Mouse (Mus musculus) thymus, postnatal 4 days (tissue): ENCODE measurements at regions not wholly inside any gene's neighbourhood (a gene's known extent, or its start where the extent isn't known, plus 50 kb on each side); places are given as distances from the start of the nearest gene placed in this dataset.
"Not testable (repeated sequence)": the region's sequence is repeated elsewhere in the genome, so short reads cannot be mapped to it uniquely, and the experiment has no call there.

ENCODE experiments used
- DNase-seq: peaks from one replicate; pipeline ENCODE4 v3.0.0; 2021

DNA sequence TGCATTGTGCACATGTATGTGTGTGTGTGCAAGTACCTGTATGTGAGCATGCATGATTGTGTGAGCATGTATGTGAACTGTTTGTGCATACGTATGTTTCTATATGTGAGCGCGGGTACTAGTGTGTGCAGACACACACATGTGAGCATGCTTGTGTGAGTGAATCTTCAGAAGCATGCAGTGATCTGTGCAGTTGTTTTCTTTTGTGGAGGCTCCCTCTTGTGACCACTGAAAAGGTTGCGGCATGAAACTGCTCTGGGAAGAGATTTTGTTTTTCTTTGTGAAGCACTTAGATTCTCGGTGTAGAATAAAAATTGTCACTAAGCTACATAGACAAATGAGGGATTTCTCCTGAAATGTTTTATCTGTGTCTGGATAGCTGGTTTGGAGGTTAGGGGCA, 189.2 kb upstream of the Rapgef5 start:
- DNase-seq = not testable (repeated sequence)

DNA sequence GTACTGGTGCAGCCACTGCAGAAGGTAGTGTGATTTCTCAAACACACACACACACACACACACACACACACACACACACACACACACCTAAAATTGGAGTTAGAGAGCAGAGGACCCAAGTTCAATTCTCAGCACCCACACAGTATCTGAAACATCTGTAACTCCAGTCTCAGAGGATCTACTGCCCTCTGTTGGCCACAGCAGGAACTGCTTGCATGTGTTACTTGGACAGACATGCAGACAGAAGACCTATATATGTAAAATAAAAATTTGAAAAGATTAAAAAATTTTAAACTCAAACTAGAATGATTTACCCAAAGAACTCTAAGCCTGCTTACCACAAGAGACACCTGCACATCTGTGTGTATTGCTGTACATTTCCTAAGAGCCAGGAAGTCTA, 185.9 kb upstream of the Rapgef5 start:
- DNase-seq = peak; percentile 27

DNA sequence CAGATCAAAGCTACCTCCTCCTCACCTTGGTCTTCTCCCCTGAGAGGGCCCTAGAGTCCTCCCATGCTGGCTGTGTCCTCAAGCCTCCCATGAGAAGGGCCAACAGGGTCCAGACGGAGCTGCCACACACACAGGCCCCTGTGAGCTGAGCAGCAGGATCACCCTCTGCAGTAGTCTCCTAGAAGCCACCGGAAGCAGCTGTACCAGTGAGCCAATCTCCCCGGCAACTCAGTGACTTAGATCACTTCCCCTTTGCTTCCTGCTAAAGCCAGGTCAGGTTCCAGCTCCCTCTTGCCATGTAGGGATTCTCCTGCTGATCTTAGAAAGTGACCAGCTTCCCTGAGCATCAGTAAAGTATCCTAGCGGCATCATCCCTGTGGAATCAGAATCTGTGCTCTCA, 179.4 kb upstream of the Rapgef5 start:
- DNase-seq = peak; percentile 31

DNA sequence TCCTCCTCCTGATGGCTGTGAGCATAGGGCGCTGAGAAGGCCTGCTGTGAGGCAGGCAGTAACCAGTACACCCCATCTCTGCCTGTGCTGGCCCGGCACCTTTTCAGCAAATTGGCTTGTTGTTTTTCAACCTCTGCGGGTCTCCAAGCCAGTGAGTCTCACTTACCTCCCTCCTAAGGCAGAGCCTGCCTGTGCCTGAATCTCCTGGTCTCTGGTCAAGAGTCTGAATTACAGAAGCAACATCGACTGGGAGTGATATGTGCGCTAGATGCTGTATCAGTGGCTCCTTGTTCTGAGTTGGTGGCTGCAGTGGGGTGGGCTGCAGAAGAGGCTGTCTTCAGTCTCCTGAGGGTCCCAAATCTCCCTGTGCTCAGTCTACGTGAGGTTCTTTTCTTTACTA, 174.0 kb upstream of the Rapgef5 start:
- DNase-seq = no peak

DNA sequence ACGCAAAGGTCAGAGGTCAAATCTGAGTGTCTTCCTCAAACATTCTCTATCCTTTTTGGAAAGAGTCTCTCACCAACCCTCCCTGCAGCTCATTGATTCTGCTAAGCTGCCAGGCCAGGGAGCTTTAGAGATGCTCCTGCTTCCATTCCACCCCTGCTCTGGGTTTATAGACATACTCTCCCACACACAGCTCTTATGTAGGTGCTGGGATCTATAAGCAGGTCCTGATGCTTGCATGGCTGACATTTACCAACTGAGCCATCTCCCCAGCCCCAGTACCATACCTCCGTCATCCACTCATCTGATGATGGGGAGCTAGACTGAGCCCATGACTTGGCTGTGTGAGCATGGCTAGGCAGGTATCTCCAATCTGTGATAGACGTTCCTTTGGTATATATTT, 173.2 kb upstream of the Rapgef5 start:
- DNase-seq = no peak

DNA sequence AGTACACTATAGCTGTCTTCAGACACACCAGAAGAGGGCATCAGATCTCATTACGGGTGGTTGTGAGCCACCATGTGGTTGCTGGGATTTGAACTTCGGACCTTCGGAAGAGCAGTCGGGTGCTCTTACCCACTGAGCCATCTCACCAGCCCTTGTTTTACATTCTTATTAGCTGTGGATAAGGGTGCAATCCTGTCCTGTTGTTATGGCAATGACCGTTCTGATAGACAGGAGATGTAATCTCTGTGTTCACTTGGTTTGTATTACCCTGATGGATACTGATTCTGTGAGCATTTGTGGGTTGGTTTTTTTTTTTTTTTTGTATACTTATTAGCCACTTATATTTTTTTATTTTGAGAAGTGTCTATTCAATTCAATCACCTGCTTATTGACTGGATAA, 172.7 kb upstream of the Rapgef5 start:
- DNase-seq = not testable (repeated sequence)

DNA sequence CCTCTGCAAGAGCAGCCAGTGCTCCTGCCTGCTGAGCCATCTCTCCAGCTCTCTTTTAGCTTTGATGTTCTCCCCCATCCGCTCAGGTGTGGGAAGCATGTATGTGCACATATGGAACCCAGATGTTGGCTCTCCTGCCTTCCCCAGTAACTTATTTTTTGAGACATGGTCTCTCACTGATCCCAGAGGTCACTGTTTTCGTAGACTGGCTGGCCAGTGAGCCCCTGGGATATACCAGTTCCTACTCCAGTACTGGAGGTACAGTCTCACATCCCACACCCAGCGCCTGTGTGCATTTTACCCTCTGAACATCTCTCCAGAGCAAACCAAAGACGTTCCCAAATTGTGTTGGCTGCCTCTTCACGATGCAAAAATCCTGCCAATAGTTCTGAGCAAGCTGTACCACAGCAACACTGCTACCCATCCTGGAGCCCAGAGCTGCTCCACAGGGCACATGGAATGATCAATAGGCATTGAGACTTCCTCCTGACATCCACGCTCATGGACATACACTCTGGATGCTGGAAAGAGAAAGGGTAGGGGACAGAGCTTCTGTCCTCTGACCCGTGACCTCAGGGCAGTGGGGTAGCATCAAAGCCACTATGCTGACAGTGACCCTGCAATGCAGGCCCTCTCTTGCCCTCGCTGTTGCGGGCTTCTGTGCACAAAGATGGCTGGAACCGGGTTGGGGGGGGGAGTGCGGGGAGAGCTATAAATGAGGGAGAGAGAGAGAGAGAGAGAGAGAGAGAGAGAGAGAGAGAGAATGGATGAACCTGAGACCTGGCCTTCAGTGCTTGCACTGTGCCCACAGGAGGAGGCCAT, 171.8 kb upstream of the Rapgef5 start:
- DNase-seq = no peak

DNA sequence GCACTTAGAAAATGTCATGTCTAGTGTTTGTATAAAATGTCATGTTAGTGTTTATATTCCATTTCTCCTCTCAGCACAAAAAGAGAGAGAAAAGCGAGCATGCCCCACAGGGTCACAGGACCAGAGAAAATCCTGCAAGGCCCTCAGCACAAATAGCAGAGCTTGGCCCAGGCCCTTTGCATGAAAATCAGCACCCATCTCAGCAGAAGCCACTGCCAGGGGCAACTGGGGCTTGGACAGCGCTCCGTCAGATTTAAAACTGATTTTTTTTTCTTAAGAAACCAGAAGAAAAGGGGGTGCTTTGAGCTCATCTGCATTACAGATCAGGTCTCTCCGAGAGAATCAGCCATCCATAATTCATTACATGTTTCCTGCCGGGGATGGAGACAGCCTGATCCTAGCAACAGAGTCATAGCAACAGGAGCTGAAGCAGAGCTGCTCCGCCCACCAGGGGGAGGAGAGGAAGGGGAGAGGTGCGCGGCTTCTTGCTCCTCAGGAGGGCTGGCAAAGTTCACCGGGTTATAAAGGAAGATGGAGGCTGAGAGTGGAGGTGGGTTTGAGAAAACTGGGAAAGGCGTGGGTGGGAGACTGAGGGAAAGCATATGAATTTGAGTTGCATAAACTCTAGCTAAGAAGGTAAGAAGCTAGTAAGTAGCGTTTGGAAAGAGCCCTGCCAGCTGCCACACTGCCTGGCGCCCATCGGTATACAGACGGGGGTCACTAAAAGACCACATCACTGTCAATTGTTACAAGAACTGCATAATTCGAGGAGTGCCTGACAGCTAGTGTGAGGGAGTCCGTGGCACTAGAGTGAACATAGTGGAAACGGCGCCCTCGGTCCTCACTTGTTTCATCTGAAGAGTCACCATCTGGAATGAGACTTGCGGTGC, 170.9 kb upstream of the Rapgef5 start:
- peak; percentile 30 for DNase-seq

DNA sequence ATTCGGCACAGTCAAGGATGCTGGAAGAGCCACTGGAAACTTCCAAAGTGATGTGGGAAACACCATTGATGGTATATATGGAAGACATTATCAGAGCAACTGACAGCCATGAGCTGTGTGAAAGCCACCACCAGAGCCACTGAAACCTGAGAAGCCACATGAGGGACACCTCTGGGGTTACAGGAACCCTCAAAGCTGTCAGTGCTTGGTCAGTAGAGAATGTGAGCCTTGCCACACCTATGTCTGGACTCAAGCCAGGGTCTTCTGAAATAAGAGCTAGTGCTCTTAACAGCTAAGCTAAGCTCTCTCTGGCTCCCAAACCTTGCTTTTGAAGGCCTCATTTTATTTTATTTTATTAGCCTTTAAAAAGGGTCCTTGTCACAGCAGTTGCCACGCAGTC, 170.2 kb upstream of the Rapgef5 start:
- DNase-seq = no peak

DNA sequence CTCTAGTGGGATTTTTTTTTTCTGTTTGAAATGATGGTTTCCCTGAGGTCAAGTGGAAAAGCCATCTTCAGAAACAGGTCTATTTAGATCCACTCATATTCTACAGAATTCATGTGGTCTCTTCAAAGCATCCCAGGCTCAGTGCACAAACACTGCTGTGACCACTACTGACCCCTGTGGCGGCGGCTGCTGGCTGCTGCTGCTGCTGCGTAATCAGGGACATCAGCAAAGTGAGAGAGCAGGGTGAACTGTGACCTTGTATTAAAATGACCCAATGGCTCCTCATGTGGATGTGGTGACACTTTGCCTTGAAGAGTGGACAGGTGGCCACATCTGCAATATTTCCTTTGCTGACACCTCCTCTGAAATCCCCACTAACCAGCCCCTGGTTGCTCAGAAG, 169.1 kb upstream of the Rapgef5 start:
- DNase-seq = no peak

DNA sequence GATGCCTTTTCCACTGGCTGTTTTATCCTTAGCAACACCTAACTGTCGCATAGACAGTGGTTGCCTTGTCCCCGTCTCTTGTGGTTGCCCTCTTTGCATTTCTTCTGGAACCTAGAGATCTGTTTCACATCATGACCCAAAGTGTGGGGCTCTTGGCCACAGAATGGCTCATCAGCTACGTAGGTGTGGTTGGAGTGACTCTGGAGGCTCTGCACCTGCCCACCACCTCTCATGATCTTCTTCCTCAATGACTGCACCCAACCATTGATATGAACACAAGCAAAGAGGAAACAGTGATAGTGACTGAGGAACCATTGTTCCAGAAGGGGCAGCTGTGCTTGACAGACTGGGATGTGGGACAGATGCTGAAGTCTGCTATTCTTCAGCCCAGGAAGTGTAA, 167.8 kb upstream of the Rapgef5 start:
- DNase-seq = no peak

DNA sequence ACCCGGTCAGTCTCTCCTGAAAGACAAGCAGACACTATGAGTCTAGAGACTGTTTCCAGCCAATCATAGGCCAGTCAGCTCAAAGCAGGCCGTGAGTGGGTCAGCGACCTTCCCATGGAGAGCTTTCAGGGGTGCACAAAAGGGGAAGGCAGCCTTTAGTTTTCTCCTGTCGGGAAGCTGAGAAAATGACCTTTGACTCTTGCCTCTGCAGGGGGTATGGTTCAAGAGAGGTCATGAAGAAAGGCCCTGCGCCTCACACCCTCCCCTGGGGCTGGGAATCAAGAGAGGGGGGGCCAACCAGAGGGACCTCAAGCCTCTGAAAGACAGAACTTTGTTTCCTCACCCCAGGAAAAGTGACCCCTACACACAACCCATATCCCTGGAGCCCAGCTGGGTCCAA, 164.4 kb upstream of the Rapgef5 start:
- DNase-seq = no peak

DNA sequence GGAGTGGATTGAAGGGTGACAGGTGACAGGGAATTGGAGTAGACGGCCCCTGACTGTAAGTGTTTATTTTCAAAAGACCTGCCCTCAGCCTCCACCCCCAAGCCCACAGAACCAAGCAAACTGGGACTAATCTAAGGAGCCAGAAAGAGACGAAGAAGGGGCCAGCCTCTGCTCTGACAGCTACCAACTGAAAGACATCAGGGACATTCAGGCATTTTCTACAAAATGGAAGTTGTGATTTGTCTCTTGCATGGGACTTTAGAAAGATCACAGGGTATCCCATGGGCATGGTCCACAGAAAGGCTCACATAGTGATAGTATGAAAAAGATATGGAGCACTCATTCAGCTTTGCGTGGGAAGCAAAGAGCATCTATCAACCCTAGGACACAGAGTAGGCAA, 163.8 kb upstream of the Rapgef5 start:
- no peak for DNase-seq

DNA sequence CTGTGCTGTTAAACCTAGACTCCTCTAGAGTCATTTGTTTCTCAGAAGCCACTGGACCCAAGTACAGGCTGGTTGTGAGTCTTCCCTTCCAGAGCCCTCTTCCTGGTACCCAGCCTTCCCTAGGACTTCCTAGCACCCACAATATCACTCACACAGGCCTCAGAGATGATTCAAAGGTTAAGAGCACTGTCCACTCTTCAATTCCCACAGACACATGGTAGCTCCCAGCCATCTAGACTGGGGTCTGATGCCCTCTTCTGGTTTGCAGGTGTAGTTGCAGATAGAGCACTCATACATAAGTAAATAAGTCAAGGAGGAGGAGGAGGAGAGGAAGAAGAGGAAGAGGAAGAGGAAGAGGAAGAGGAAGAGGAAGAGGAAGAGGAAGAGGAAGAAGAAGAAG, 163.3 kb upstream of the Rapgef5 start:
- DNase-seq = no peak

DNA sequence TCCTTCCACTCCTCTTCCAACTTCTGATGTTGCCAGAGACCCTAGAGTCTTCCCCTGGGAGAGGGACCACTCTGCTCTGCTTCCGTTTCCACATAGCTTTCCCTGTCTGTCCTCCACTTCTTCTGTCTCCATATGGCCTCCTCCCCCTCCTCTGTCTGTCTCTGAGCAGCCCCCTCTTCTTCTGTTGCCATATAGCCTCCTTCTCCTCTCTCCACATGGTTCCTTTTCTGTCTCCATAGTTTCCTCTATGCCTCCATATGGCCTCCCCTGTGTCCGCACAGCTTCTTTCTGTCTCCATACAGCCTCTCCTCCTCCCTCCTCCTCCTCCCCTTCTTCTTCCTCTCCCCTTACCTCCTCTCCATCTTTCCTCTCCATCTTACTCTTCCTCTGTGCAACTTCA, 158.5 kb upstream of the Rapgef5 start:
- DNase-seq = no peak

DNA sequence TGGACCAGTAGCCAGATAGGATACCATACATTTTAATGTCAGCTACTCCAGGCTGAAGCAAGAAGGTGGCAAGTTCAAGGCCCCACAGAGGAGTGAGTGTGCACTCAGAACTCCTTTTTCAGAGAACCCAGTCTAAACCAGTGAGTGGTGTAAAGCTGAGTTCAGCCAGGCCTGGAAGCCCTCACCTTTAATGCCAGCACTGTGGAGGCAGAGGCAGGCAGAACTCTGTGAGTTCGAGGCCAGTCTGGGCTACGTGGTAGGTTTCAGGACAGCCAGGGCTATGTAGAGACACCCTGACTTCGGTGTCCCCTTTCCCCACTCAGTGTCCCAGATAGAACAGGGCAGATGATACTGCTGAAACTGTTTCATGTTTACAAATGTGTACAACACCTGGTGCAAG, 157.4 kb upstream of the Rapgef5 start:
- DNase-seq = no peak

DNA sequence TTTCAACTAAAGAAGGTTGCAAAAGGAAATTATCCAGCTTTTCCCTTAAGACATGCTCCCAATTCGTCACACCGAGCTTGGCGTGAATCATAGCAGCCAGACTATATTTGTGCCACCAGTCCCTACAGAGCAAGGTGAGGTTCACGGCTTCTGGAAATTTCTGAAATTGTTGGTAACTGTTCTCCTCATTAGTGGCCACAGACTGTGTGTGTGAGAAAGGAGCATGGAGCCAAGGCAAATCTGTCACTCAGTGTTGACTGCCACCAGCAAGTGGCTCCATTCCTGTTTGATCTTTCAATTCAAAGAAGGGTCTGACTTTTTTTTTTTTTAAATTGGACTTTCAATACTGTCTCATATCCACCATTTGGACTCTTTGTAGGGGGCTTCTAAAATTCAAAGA, 156.1 kb upstream of the Rapgef5 start:
- DNase-seq = no peak

DNA sequence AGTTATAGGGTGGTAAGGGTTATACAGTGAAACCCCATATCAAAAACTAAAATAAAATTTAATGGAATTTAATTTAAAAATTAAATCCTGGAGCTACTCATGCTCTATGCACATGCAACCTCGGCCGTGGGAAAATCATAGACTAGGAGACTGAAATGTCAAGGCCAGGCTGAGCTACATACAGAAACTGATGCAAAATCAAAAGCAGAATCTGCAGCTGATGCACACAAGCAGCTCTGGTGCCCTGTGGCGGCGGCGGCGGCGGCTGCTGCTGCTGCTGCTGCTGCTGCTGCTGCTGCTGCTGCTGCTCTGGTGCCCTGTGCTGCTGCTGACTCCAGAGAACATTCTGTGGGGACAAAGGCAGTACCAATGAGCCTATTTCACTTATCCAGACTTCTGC, 154.5 kb upstream of the Rapgef5 start:
- no peak for DNase-seq

DNA sequence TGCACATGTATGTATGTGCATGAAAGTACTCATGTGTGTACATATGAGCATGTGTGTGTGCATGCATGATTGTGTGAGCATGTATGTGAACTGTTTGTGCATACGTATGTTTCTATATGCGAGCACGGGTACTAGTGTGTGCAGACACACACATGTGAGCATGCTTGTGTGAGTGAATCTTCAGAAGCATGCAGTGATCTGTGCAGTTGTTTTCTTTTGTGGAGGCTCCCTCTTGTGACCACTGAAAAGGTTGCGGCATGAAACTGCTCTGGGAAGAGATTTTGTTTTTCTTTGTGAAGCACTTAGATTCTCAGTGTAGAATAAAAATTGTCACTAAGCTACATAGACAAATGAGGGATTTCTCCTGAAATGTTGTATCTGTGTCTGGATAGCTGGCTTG, 152.8 kb upstream of the Rapgef5 start:
- not testable (repeated sequence) for DNase-seq

DNA sequence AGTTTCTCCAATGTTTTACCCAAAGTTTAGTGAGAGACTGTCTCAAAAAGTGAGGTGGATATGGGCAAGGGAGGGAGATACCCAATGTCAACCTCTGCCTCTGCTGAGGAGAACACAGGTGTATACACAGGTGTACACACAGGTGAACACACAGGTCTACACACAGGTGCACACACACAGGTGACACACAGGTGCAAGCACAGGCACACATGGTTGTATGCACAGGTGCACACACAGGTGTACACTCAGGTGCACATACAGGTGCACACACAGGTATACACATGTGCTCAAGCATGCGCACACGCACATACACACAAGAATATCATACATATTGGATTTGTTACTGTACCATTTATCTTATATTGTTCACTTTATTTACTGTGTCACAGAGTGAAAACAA, 151.1 kb upstream of the Rapgef5 start:
- no peak for DNase-seq

DNA sequence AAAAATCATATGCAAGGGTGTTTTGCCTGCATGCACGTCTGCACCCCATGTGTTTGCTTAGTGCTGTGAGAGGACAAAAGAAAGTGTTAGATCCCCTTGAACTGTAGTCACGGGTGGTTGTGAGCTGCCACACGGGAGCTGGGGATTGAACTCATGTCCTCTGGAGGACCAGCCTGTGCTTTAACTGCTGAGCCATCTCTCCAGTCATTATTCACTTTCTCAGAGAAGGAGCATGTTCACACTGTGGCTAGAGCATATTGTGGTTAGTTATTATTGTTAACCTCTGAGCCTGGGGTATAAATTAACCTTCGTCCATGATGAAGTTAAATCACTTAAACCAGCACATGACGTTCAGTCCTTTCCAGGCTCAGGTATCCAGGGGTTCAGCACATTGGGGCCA, 150.4 kb upstream of the Rapgef5 start:
- DNase-seq = no peak

DNA sequence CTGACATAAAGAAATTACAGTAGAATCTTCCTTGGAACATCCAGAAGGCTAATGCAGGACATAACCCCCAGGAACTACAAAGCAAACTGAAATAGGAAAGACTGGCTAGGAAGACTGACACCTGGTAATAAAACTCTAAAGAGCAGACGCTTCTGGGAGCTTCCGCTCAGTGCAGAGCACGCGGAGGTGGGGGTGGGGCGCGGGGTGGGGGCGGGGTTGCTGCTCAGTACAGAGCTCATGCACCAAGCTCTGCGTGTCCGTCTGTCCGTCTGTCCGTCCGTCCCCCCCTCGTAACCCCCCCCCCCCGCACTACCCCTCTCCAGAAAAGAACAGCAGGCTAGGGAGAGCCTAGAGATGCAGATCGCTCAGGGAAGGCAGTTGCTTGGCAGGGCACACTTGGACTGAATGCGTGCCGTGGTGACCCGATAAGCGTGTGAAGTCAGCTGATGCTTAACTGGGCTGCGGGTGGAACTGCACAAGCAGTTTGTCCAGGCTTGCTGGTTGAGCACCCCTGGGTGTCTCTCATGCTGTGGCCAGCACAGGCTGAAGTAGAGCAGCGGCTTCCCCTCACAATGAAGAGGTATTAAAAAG, 137.9 kb upstream of the Rapgef5 start:
- DNase-seq = peak; percentile 26

DNA sequence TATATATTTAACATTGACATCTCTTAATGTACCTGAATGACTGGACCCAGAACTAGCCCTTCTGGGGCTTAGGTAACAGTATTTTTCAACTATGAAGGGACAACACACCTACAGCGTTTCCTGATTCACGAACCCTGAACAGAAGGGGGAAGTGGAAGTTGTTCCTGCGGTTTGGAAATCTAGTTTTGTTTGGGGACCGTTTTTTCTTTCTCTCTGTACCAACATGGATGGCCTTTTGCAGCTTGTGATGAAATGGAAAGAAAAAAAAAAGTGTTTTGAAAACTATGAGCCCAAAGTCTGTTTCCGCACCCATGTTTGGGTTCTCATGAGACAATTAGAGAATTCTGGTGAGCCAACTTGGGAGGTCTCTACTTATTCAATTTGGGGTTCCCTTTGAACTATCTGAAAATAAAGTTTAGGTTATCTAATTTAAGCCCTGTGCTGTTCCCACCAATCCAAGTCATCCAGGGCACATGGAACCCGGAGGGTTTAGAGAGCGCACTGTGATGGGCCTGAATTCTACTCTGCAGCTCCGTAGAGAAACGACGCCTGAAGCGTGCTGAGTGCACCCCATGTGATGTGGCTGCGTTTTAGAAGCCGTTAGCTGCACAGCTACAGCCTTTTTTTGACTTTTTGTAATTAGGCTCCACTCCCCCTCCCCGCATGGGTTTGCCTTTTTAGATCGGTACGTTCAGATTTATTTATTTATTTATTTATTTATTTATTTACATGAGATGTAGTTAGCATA, 137.0 kb upstream of the Rapgef5 start:
- no peak for DNase-seq
